Mouse (Mus musculus) midbrain, embryonic 13.5 days (tissue): ENCODE results near the gene Xrcc3. TPM values are rescaled to one million over a fixed set of nuclear protein-coding genes. Genes with fewer than 3 reads are reported as not detected.

Experiments used
- ATAC-seq: fragments of 200-750 bp; cut with Nextera tagmentation; 2 replicates; pipeline ENCODE4 v1.8.0; 2017; ENCODE audit warnings: mild to moderate bottlenecking, moderate TSS enrichment, moderate library complexity
- H3K27ac ChIP-seq: fragments of 300-500 bp; sonication (generic); 2 replicates; pipeline ENCODE4 v1.5.1; 2015; ENCODE audit warnings: inconsistent platforms, mild to moderate bottlenecking, moderate library complexity
- H3K27me3 ChIP-seq: fragments of 300-500 bp; sonication (generic); 2 replicates; pipeline ENCODE4 v1.6.1; 2015; ENCODE audit warnings: mild to moderate bottlenecking, inconsistent platforms
- H3K36me3 ChIP-seq: fragments of 300-500 bp; sonication (generic); 2 replicates; pipeline ENCODE4 v1.6.1; 2015; ENCODE audit warnings: mild to moderate bottlenecking, inconsistent platforms
- H3K4me1 ChIP-seq: fragments of 300-500 bp; sonication (generic); replicated peaks from 2 replicates; pipeline ENCODE4 v1.6.1; 2015; ENCODE audit warnings: inconsistent platforms
- H3K4me2 ChIP-seq: fragments of 300-500 bp; sonication (generic); replicated peaks from 2 replicates; pipeline ENCODE4 v1.6.1; 2015; ENCODE audit warnings: moderate library complexity, mild to moderate bottlenecking, inconsistent platforms
- H3K4me3 ChIP-seq: fragments of 300-500 bp; sonication (generic); replicated peaks from 2 replicates; pipeline ENCODE4 v1.5.1; 2015; ENCODE audit warnings: mild to moderate bottlenecking, inconsistent platforms
- H3K9ac ChIP-seq: fragments of 300-500 bp; sonication (generic); replicated peaks from 2 replicates; pipeline ENCODE4 v1.6.1; 2015; ENCODE audit warnings: mild to moderate bottlenecking, inconsistent platforms
- H3K9me3 ChIP-seq: fragments of 300-500 bp; sonication (generic); 2 replicates; pipeline ENCODE4 v1.6.1; 2016; ENCODE audit warnings: mild to moderate bottlenecking, inconsistent platforms
- WGBS: fragments of 180-500 bp; shearing (Covaris S2); methylation state at CpG from one replicate; pipeline ENCODE4 v1.1.7; 2015; 5-methylcytosine and 5-hydroxymethylcytosine counted together
- polyA plus RNA-seq: library from polyadenylated mRNA; unstranded; fragments of >200 nt; fragmentation: Nextera tagmentation; extraction: Ambion mirVana; gene quantifications from 2 replicates; pipeline ENCODE4 v1.2.1, GENCODE M21; 2015

Xrcc3 gene
- polyA plus RNA-seq, 1 experiment from 2014 or later: 4.4 TPM

- Histone ChIP-seq H3K27me3 (no peaks in the 10 kb centered on the region), H3K4me2 (no peak overlapping the region), H3K27ac (no peak overlapping the region), H3K9me3 (no peaks in the 10 kb centered on the region), H3K4me1 (no peaks in the 10 kb centered on the region), H3K36me3 (peaks cover 96% of the 10 kb centered on the region), H3K4me3 (no peak overlapping the region), H3K9ac (no peak overlapping the region)
- WGBS: 96% methylated on average over 18 of the region's 18 CpGs
- ATAC-seq: no peak
These were observed 19.0 kb downstream of the Xrcc3 start for GRCm38 (mm10) chr12:111794526-111795179.

- Histone ChIP-seq H3K36me3 (peaks cover 98% of the 10 kb centered on the region), H3K9me3 (no peaks in the 10 kb centered on the region), H3K4me2 (no peak overlapping the region), H3K27ac (no peak overlapping the region), H3K27me3 (no peaks in the 10 kb centered on the region), H3K4me3 (no peak overlapping the region), H3K4me1 (no peaks in the 10 kb centered on the region), H3K9ac (no peak overlapping the region)
- ATAC-seq: no peak
- WGBS: 86% methylated on average over 22 of the region's 22 CpGs
These were observed 19.6 kb downstream of the Xrcc3 start for GRCm38 (mm10) chr12:111794102-111794501.

GRCm38 (mm10) chr12:111791474-111792104 lies 22.1 kb downstream of the Xrcc3 start:
- Histone ChIP-seq H3K4me1 (no peaks in the 10 kb centered on the region), H3K27ac (0 out of 2 replicates have a peak overlapping the region, but pooled peaks have one; percentile 19), H3K27me3 (no peaks in the 10 kb centered on the region), H3K4me3 (no peak overlapping the region), H3K36me3 (peaks cover 99% of the 10 kb centered on the region), H3K4me2 (no peak overlapping the region), H3K9me3 (no peaks in the 10 kb centered on the region), H3K9ac (no peak overlapping the region)
- 74% methylated on average over 13 of the region's 13 CpGs for WGBS
- ATAC-seq: no peak

GRCm38 (mm10) chr12:111790631-111791030 lies 23.0 kb downstream of the Xrcc3 start:
- H3K36me3 ChIP-seq: peaks cover 99% of the 10 kb centered on the region
- no peak overlapping the region for H3K4me3 ChIP-seq
- H3K4me2 ChIP-seq: no peak overlapping the region
- H3K9me3 ChIP-seq: no peaks in the 10 kb centered on the region
- H3K4me1 ChIP-seq: no peaks in the 10 kb centered on the region
- ATAC-seq: no peak
- H3K27me3 ChIP-seq: no peaks in the 10 kb centered on the region
- WGBS: 92% methylated on average over 7 of the region's 7 CpGs
- H3K27ac ChIP-seq: no peak overlapping the region
- H3K9ac ChIP-seq: no peak overlapping the region

GRCm38 (mm10) chr12:111790090-111790489 lies 23.6 kb downstream of the Xrcc3 start:
- H3K9me3 ChIP-seq: no peaks in the 10 kb centered on the region
- no peak for ATAC-seq
- H3K4me2 ChIP-seq: no peak overlapping the region
- peaks cover 99% of the 10 kb centered on the region for H3K36me3 ChIP-seq
- H3K4me1 ChIP-seq: no peaks in the 10 kb centered on the region
- no peak overlapping the region for H3K27ac ChIP-seq
- WGBS: 96% methylated on average over 5 of the region's 5 CpGs
- H3K9ac ChIP-seq: no peak overlapping the region
- no peak overlapping the region for H3K4me3 ChIP-seq
- no peaks in the 10 kb centered on the region for H3K27me3 ChIP-seq

- no peak overlapping the region for H3K27ac ChIP-seq
- H3K4me1 ChIP-seq: no peaks in the 10 kb centered on the region
- no peak for ATAC-seq
- no peaks in the 10 kb centered on the region for H3K9me3 ChIP-seq
- H3K36me3 ChIP-seq: peaks cover 100% of the 10 kb centered on the region
- 94% methylated on average over 6 of the region's 6 CpGs for WGBS
- no peak overlapping the region for H3K4me3 ChIP-seq
- no peak overlapping the region for H3K9ac ChIP-seq
- H3K4me2 ChIP-seq: no peak overlapping the region
- H3K27me3 ChIP-seq: no peaks in the 10 kb centered on the region
These were observed 26.7 kb downstream of the Xrcc3 start for GRCm38 (mm10) chr12:111787015-111787414.

- Histone ChIP-seq H3K27me3 (no peaks in the 10 kb centered on the region), H3K9ac (no peak overlapping the region), H3K9me3 (no peaks in the 10 kb centered on the region), H3K4me2 (no peak overlapping the region), H3K27ac (no peak overlapping the region), H3K4me1 (no peaks in the 10 kb centered on the region), H3K4me3 (no peak overlapping the region), H3K36me3 (peaks cover 100% of the 10 kb centered on the region)
- 73% methylated on average over 15 of the region's 15 CpGs for WGBS
- ATAC-seq: no peak
These were observed 28.5 kb downstream of the Xrcc3 start for GRCm38 (mm10) chr12:111785174-111785573.

GRCm38 (mm10) chr12:111779544-111779943 lies 34.1 kb downstream of the Xrcc3 start:
- no peak overlapping the region for H3K4me3 ChIP-seq
- no peak overlapping the region for H3K27ac ChIP-seq
- no peak overlapping the region for H3K9ac ChIP-seq
- H3K9me3 ChIP-seq: no peaks in the 10 kb centered on the region
- H3K4me2 ChIP-seq: no peak overlapping the region
- 100% methylated on average over 1 of the region's 1 CpGs for WGBS
- ATAC-seq: no peak
- peaks cover 5% of the 10 kb centered on the region; the same call in 1 of the 2 replicates for H3K4me1 ChIP-seq
- no peaks in the 10 kb centered on the region for H3K27me3 ChIP-seq
- H3K36me3 ChIP-seq: peaks cover 99% of the 10 kb centered on the region

GRCm38 (mm10) chr12:111777919-111778318 lies 35.8 kb downstream of the Xrcc3 start:
- H3K27ac ChIP-seq: no peak overlapping the region
- no peaks in the 10 kb centered on the region for H3K27me3 ChIP-seq
- no peak overlapping the region for H3K4me2 ChIP-seq
- no peak overlapping the region for H3K9ac ChIP-seq
- no peak overlapping the region for H3K4me3 ChIP-seq
- peaks cover 99% of the 10 kb centered on the region for H3K36me3 ChIP-seq
- 93% methylated on average over 13 of the region's 13 CpGs for WGBS
- peaks cover 5% of the 10 kb centered on the region; the same call in 1 of the 2 replicates for H3K4me1 ChIP-seq
- no peaks in the 10 kb centered on the region for H3K9me3 ChIP-seq
- no peak for ATAC-seq

- H3K9me3 ChIP-seq: no peaks in the 10 kb centered on the region
- 71% methylated on average over 15 of the region's 15 CpGs for WGBS
- peaks cover 13% of the 10 kb centered on the region for H3K4me1 ChIP-seq
- H3K4me3 ChIP-seq: no peak overlapping the region
- ATAC-seq: 0 out of 2 replicates have a peak, but pooled peaks have one; percentile 9
- H3K27ac ChIP-seq: no peak overlapping the region; the same call in 1 of the 2 replicates
- no peak overlapping the region; the same call in 1 of the 2 replicates for H3K9ac ChIP-seq
- H3K4me2 ChIP-seq: no peak overlapping the region
- no peaks in the 10 kb centered on the region for H3K27me3 ChIP-seq
- H3K36me3 ChIP-seq: peaks cover 78% of the 10 kb centered on the region
These were observed 38.8 kb downstream of the Xrcc3 start for GRCm38 (mm10) chr12:111774845-111775244.

GRCm38 (mm10) chr12:111774156-111774555 lies 39.5 kb downstream of the Xrcc3 start:
- no peak overlapping the region for H3K4me2 ChIP-seq
- no peak overlapping the region; the same call in 1 of the 2 replicates for H3K27ac ChIP-seq
- no peak for ATAC-seq
- H3K4me1 ChIP-seq: peaks cover 20% of the 10 kb centered on the region
- peaks cover 71% of the 10 kb centered on the region for H3K36me3 ChIP-seq
- no peak overlapping the region for H3K9ac ChIP-seq
- no peaks in the 10 kb centered on the region for H3K9me3 ChIP-seq
- no peak overlapping the region for H3K4me3 ChIP-seq
- no peaks in the 10 kb centered on the region for H3K27me3 ChIP-seq
- WGBS: 93% methylated on average over 16 of the region's 16 CpGs

- no peak for ATAC-seq
- peaks cover 38% of the 10 kb centered on the region for H3K36me3 ChIP-seq
- 89% methylated on average over 10 of the region's 10 CpGs for WGBS
- no peak overlapping the region for H3K9ac ChIP-seq
- H3K9me3 ChIP-seq: no peaks in the 10 kb centered on the region
- peaks cover 42% of the 10 kb centered on the region for H3K4me1 ChIP-seq
- H3K4me2 ChIP-seq: no peak overlapping the region
- H3K27ac ChIP-seq: 0 out of 2 replicates have a peak overlapping the region, but pooled peaks have one; percentile 19
- H3K27me3 ChIP-seq: no peaks in the 10 kb centered on the region
- no peak overlapping the region for H3K4me3 ChIP-seq
These were observed 43.0 kb downstream of the Xrcc3 start for GRCm38 (mm10) chr12:111770651-111771050.
